ENCODE assay signal across 22 mouse cellular contexts in genomic region chr5:137015913-137016312, GRCm38 (mm10). TPM values are rescaled to one million over a fixed set of nuclear protein-coding genes. Genes with fewer than 3 reads are reported as not detected.
DNase-seq lines count a peak whose midpoint lies in the region; ATAC-seq lines count a peak whose summit lies in the region.
"Had no signal": no experiment of that assay in that cellular context is flagged by ENCODE, and none has a peak within 500 bp of the region (broad histone marks: within the 10 kb centered on the region; RNA-seq: fewer than 3 reads in every experiment).

No protein-coding gene starts in this region.

- ATAC-seq in intestine, embryonic 15.5 days, result no peak
- ATAC-seq: activated CD4-positive, CD25-positive, alpha-beta regulatory T cell, adult 4 months; forebrain, embryonic 13.5 days; hindbrain, postnatal 0 days had no signal

- H3K27ac ChIP-seq in intestine, embryonic 15.5 days, result no peak overlapping the region
- H3K27ac ChIP-seq: embryonic facial prominence, embryonic 12.5 days; forebrain, embryonic 13.5 days; heart, adult 2 months; heart, embryonic 15.5 days; hindbrain, embryonic 13.5 days; hindbrain, postnatal 0 days had no signal

- H3K9ac ChIP-seq in intestine, embryonic 15.5 days, result no peak overlapping the region
- H3K9ac ChIP-seq: embryonic facial prominence, embryonic 12.5 days; forebrain, embryonic 13.5 days; heart, embryonic 15.5 days; hindbrain, embryonic 13.5 days had no signal

- H3K4me1 ChIP-seq in intestine, embryonic 15.5 days (replicated peaks), result no peaks in the 10 kb centered on the region
- H3K4me1 ChIP-seq: embryonic facial prominence, embryonic 12.5 days; forebrain, embryonic 13.5 days; heart, embryonic 15.5 days; hindbrain, embryonic 13.5 days had no signal

- H3K9me3 ChIP-seq in intestine, embryonic 15.5 days, result no peaks in the 10 kb centered on the region
- H3K9me3 ChIP-seq: embryonic facial prominence, embryonic 12.5 days; forebrain, embryonic 13.5 days; heart, embryonic 15.5 days; hindbrain, embryonic 13.5 days had no signal

- 0 out of 2 replicates have a peak, but pooled peaks cover 3% of the 10 kb centered on the region for H3K27me3 ChIP-seq in intestine, embryonic 15.5 days (replicated peaks)
- H3K27me3 ChIP-seq: embryonic facial prominence, embryonic 12.5 days; forebrain, embryonic 13.5 days had no signal

- no peak overlapping the region for H3K4me3 ChIP-seq in intestine, embryonic 15.5 days (replicated peaks)
- H3K4me3 ChIP-seq: embryonic facial prominence, embryonic 12.5 days; forebrain, embryonic 13.5 days; heart, adult 2 months; heart, embryonic 15.5 days; hindbrain, embryonic 13.5 days had no signal

- H3K4me2 ChIP-seq in intestine, embryonic 15.5 days (replicated peaks), result no peak overlapping the region
- H3K4me2 ChIP-seq: embryonic facial prominence, embryonic 12.5 days; forebrain, embryonic 13.5 days; heart, embryonic 11.5 days; heart, embryonic 15.5 days; hindbrain, embryonic 13.5 days had no signal

- H3K36me3 ChIP-seq in intestine, embryonic 15.5 days, result no peaks in the 10 kb centered on the region
- H3K36me3 ChIP-seq: embryonic facial prominence, embryonic 12.5 days; heart, embryonic 15.5 days; hindbrain, embryonic 13.5 days had no signal

- peak; percentile 76 to 91 for DNase-seq in adrenal gland, adult (ENCODE audit: inconsistent age in 2 of 2, low spot score in 1 of 2)
- no peak for DNase-seq in adrenal gland, postnatal 4 days (ENCODE audit: low spot score in 2 of 2)
- DNase-seq in adrenal gland, adult 2 months, result peak; percentile 83
- peak; percentile 28 for DNase-seq in adrenal gland, postnatal 25 days
- DNase-seq in fibroblast of lung, adult 2 months (ENCODE audit: low read depth), result peak; percentile 85
- no peak for DNase-seq in ovary, postnatal 14 days (ENCODE audit: low spot score)
- DNase-seq in right cerebral cortex, postnatal 36 days (ENCODE audit: low spot score in 2 of 2), result no peak
- DNase-seq: cerebellum, adult 18-20 months; cerebellum, postnatal 10 days; gastrocnemius, postnatal 10 days; heart, adult 2 months; heart, postnatal 14 days; kidney, adult 18-20 months had no signal

- 85% methylated on average over 3 of the region's 3 CpGs for WGBS in intestine, embryonic 15.5 days

RNA-seq across cellular contexts. Expression of gene Vgf, which starts 10.3 kb away (rescaled TPM):
- total RNA-seq in adrenal gland, postnatal 4 days (2021), result 10 to 100 TPM; 15.3 to 17.2 TPM
- total RNA-seq in adrenal gland, adult 2 months (2021), result 10 to 100 TPM; 10.1 to 51.2 TPM
- 5.3 and 7.0 TPM in 2 replicates for polyA plus RNA-seq in adrenal gland, adult 2 months (2012; rRNA removed)
- 7.4 and 11.0 TPM in 2 replicates for total RNA-seq in adrenal gland, postnatal 25 days (2021)
- 0.66 and 0.85 TPM in 2 replicates for polyA plus RNA-seq in intestine, embryonic 15.5 days (2015; fragmentation: Nextera tagmentation; extraction: Ambion mirVana)
- total RNA-seq: gastrocnemius, postnatal 4 days; heart, adult 2 months; heart, postnatal 14 days had no signal
- polyA plus RNA-seq: activated CD4-positive, CD25-positive, alpha-beta regulatory T cell, adult 4 months; heart, embryonic 15.5 days had no signal

RNA-seq across cellular contexts. Expression of gene Znhit1, which starts 28.1 kb away (rescaled TPM):
- 10 to 100 TPM; 57.4 to 60.6 TPM for total RNA-seq in adrenal gland, postnatal 4 days (2021)
- 100 to 1,000 TPM; 102 to 109 TPM for total RNA-seq in adrenal gland, adult 2 months (2021)
- 151 and 155 TPM in 2 replicates for polyA plus RNA-seq in adrenal gland, adult 2 months (2012; rRNA removed)
- 74.8 and 85.9 TPM in 2 replicates for total RNA-seq in adrenal gland, postnatal 25 days (2021)
- 99.9 and 111 TPM in 2 replicates for polyA plus RNA-seq in intestine, embryonic 15.5 days (2015; fragmentation: Nextera tagmentation; extraction: Ambion mirVana)

RNA-seq across cellular contexts. Expression of gene Plod3, which starts 29.1 kb away (rescaled TPM):
- total RNA-seq in adrenal gland, postnatal 4 days (2021), result 10 to 100 TPM; 60.4 to 64.7 TPM
- total RNA-seq in adrenal gland, adult 2 months (2021), result 10 to 100 TPM; 68.5 to 74.3 TPM
- 75.6 and 86.3 TPM in 2 replicates for polyA plus RNA-seq in adrenal gland, adult 2 months (2012; rRNA removed)
- total RNA-seq in adrenal gland, postnatal 25 days (2021), result 66.7 and 90.3 TPM in 2 replicates
- polyA plus RNA-seq in intestine, embryonic 15.5 days (2015; fragmentation: Nextera tagmentation; extraction: Ambion mirVana), result 41.1 and 42.8 TPM in 2 replicates

RNA-seq across cellular contexts. Expression of gene Ap1s1, which starts 30.0 kb away (rescaled TPM):
- total RNA-seq in adrenal gland, postnatal 4 days (2021), result 100 to 1,000 TPM; 121 to 124 TPM
- 100 to 1,000 TPM in 1 of 2 experiments, 10 to 100 TPM in 1; 75.4 to 114 TPM for total RNA-seq in adrenal gland, adult 2 months (2021)
- 46.5 and 56.7 TPM in 2 replicates for polyA plus RNA-seq in adrenal gland, adult 2 months (2012; rRNA removed)
- total RNA-seq in adrenal gland, postnatal 25 days (2021), result 97.4 and 117 TPM in 2 replicates
- polyA plus RNA-seq in intestine, embryonic 15.5 days (2015; fragmentation: Nextera tagmentation; extraction: Ambion mirVana), result 230 and 242 TPM in 2 replicates

RNA-seq across cellular contexts. Expression of gene Cldn15, which starts 49.5 kb away (rescaled TPM):
- total RNA-seq in adrenal gland, postnatal 4 days (2021), result 10 to 100 TPM; 11.1 to 13.4 TPM
- 10 to 100 TPM; 11.2 to 18.8 TPM for total RNA-seq in adrenal gland, adult 2 months (2021)
- polyA plus RNA-seq in adrenal gland, adult 2 months (2012; rRNA removed), result 19.7 and 20.2 TPM in 2 replicates
- 8.8 and 9.4 TPM in 2 replicates for total RNA-seq in adrenal gland, postnatal 25 days (2021)
- polyA plus RNA-seq in intestine, embryonic 15.5 days (2015; fragmentation: Nextera tagmentation; extraction: Ambion mirVana), result 18.4 and 24.9 TPM in 2 replicates
- total RNA-seq: hindbrain, postnatal 0 days had no signal
- polyA plus RNA-seq: activated CD4-positive, CD25-positive, alpha-beta regulatory T cell, adult 4 months had no signal

Comparison
In these comparisons a context has a peak if more than half of its experiments do, and no peak if none do; other contexts are left out.
1. DNase-seq: peak in adrenal gland, adult (2 of 2), adrenal gland, adult 2 months (single experiment), adrenal gland, postnatal 25 days (single experiment) and fibroblast of lung, adult 2 months (single experiment); none in adrenal gland, postnatal 4 days (0 of 2), ovary, postnatal 14 days (single experiment) and right cerebral cortex, postnatal 36 days (0 of 2).